In the genomic region with DNA sequence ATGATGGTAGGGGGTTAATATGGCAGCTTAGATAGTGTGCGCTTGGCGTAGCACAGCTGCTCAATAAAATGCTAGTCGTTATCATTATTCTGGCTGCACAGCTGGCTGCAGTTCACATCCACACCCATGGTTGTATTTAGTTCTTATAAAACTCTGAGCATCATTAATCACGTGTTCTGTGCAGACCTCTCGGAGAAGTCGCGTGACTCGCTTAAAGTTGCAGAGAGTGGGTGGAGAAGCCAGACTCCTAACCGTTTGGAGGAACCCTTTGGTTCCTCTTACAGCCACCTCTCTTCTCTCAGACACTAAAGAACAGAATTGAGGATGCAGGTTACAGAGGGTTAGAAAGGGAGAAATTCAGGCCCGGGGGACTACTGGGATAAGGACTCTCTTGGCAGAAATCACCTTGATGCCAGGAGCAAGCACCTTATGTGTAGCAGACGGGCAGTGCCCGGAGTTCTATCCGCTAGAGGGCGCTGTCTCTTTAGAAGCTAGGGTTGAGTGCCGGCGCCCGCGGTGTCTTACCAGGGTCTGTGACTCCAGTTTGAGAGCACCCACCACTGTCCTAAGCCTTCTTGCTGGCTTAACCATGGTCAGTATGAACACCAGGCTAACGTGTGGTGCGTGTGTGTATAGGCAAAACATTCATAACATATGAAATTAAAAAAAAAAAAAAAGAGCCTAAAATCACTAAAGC, we compare ENCODE assay signal across 7 mouse cellular contexts. TPM values are rescaled to one million over a fixed set of nuclear protein-coding genes. Genes with fewer than 3 reads are reported as not detected.
DNase-seq lines count a peak whose midpoint lies in the region; ATAC-seq lines count a peak whose summit lies in the region.

No protein-coding gene starts in this region.

- no peaks in the 10 kb centered on the region for H3K27me3 ChIP-seq in intestine, embryonic 16.5 days (replicated peaks; ENCODE audit: control insufficient read depth, insufficient read depth, low read length)
- peaks cover 5% of the 10 kb centered on the region; the same call in 1 of the 2 replicates for H3K27me3 ChIP-seq in midbrain, embryonic 12.5 days

- H3K9me3 ChIP-seq in intestine, embryonic 16.5 days (ENCODE audit: control insufficient read depth, low read length): no peaks in the 10 kb centered on the region
- no peaks in the 10 kb centered on the region for H3K9me3 ChIP-seq in midbrain, embryonic 12.5 days

- H3K9ac ChIP-seq in intestine, embryonic 16.5 days (ENCODE audit: low read depth, low read length): no peak overlapping the region
- no peak overlapping the region for H3K9ac ChIP-seq in midbrain, embryonic 12.5 days (replicated peaks)

- no peaks in the 10 kb centered on the region for H3K36me3 ChIP-seq in intestine, embryonic 16.5 days (ENCODE audit: control insufficient read depth, insufficient read depth, low read length)
- no peaks in the 10 kb centered on the region for H3K36me3 ChIP-seq in midbrain, embryonic 12.5 days

- intact Hi-C loops in gastrocnemius, postnatal 36 days (cut with DNase I): loop anchor here (5.0 kb wide), 1 partner anchor 80 kb away; no protein-coding TSS in a partner anchor
- intact Hi-C loops in left cerebral cortex, postnatal 36 days (cut with DNase I): no loop called here

- DNase-seq in cerebellum, postnatal 36 days: peak; percentile 79 to 83
- peak; percentile 68 to 74 for DNase-seq in gastrocnemius, postnatal 36 days
- peak; percentile 65 to 73 for DNase-seq in left cerebral cortex, postnatal 36 days (ENCODE audit: low spot score in 2 of 2)
- peak; percentile 64 for DNase-seq in spleen, adult 12 weeks (ENCODE audit: low spot score)

- H3K4me3 ChIP-seq in intestine, embryonic 16.5 days (ENCODE audit: low read length): peak overlapping the region; percentile 12; the same call in 1 of the 2 replicates
- no peak overlapping the region for H3K4me3 ChIP-seq in midbrain, embryonic 12.5 days

- no peak overlapping the region for H3K27ac ChIP-seq in intestine, embryonic 16.5 days (ENCODE audit: low read length)
- no peak overlapping the region for H3K27ac ChIP-seq in midbrain, embryonic 12.5 days (replicated peaks)

- peak overlapping the region; percentile 43 for H3K4me2 ChIP-seq in intestine, embryonic 16.5 days (ENCODE audit: low read depth, low read length)
- H3K4me2 ChIP-seq in midbrain, embryonic 12.5 days (replicated peaks): no peak overlapping the region

- WGBS in intestine, embryonic 16.5 days: 37% methylated on average over 20 of the region's 20 CpGs
- WGBS in midbrain, embryonic 12.5 days: 46% methylated on average over 20 of the region's 20 CpGs

- peaks cover 15% of the 10 kb centered on the region for H3K4me1 ChIP-seq in intestine, embryonic 16.5 days (ENCODE audit: control insufficient read depth, insufficient read depth, low read length)
- no peaks in the 10 kb centered on the region; the same call in 1 of the 2 replicates for H3K4me1 ChIP-seq in midbrain, embryonic 12.5 days

- peak; percentile 80 for ATAC-seq in activated CD4-positive, CD25-positive, alpha-beta regulatory T cell, adult 4 months
- peak; percentile 74 for ATAC-seq in intestine, embryonic 16.5 days
- 0 out of 2 replicates have a peak, but pooled peaks have one; percentile 30 for ATAC-seq in midbrain, embryonic 12.5 days (ENCODE audit: low FRiP score, low read depth)

RNA-seq across cellular contexts. Expression of a gene that starts 16.5 kb away (rescaled TPM):
- under 1 TPM in 1 of 2 experiments, not detected in 1; 0.89 TPM for polyA plus RNA-seq in activated CD4-positive, CD25-positive, alpha-beta regulatory T cell, adult 4 months (2017; shearing (Covaris generic))
- total RNA-seq in gastrocnemius, postnatal 36 days (2021): not detected
- polyA plus RNA-seq in intestine, embryonic 16.5 days (2015; fragmentation: Nextera tagmentation; extraction: Ambion mirVana): 45.2 and 67.0 TPM in 2 replicates
- total RNA-seq in left cerebral cortex, postnatal 36 days (2021): under 1 TPM; 0.15 to 0.34 TPM
- 0.35 TPM in 1 of 2 replicates, not detected in the other for polyA plus RNA-seq in midbrain, embryonic 12.5 days (2016; fragmentation: Nextera tagmentation; extraction: Ambion mirVana)

RNA-seq across cellular contexts. Expression of a gene that starts 16.6 kb away (rescaled TPM):
- 10 to 100 TPM; 26.1 to 55.0 TPM for polyA plus RNA-seq in activated CD4-positive, CD25-positive, alpha-beta regulatory T cell, adult 4 months (2017; shearing (Covaris generic))
- not detected for total RNA-seq in gastrocnemius, postnatal 36 days (2021)
- polyA plus RNA-seq in intestine, embryonic 16.5 days (2015; fragmentation: Nextera tagmentation; extraction: Ambion mirVana): 1.4 and 1.6 TPM in 2 replicates
- not detected for total RNA-seq in left cerebral cortex, postnatal 36 days (2021)
- 0.06 and 0.09 TPM in 2 replicates for polyA plus RNA-seq in midbrain, embryonic 12.5 days (2016; fragmentation: Nextera tagmentation; extraction: Ambion mirVana)

Comparison
In these comparisons a context has a peak if more than half of its experiments do, and no peak if none do; other contexts are left out.
1. ATAC-seq: peak in every context shown above with its lines; median percentile 80 in activated CD4-positive, CD25-positive, alpha-beta regulatory T cell, adult 4 months; 74 in intestine, embryonic 16.5 days; 30 in midbrain, embryonic 12.5 days.
2. RNA of a gene that starts 16.5 kb away (polyA plus RNA-seq): 45.2 to 67.0 TPM in intestine, embryonic 16.5 days; 0.89 TPM in activated CD4-positive, CD25-positive, alpha-beta regulatory T cell, adult 4 months and 0.35 TPM in midbrain, embryonic 12.5 days; every median in the first group is over 10 times any median in the second.
3. RNA of a gene that starts 16.6 kb away (polyA plus RNA-seq): 26.1 to 55.0 TPM in activated CD4-positive, CD25-positive, alpha-beta regulatory T cell, adult 4 months; 1.4 to 1.6 TPM in intestine, embryonic 16.5 days and 0.06 to 0.09 TPM in midbrain, embryonic 12.5 days; every median in the first group is over 10 times any median in the second.
4. Peak in every context shown above with its lines, with median percentiles within 50 percentile points of each other: DNase-seq.